Comparison of ENCODE assay signal across 41 mouse cellular contexts in genomic region chr14:54601601-54602000, GRCm38 (mm10). TPM values are rescaled to one million over a fixed set of nuclear protein-coding genes. Genes with fewer than 3 reads are reported as not detected.
"Had no signal": no experiment of that assay in that cellular context is flagged by ENCODE, and none has a peak within 500 bp of the region (broad histone marks: within the 10 kb centered on the region; RNA-seq: fewer than 3 reads in every experiment).

No protein-coding gene starts in this region.

- H3K4me2 ChIP-seq: heart, embryonic 12.5 days; hindbrain, embryonic 12.5 days; hindbrain, embryonic 14.5 days; intestine, embryonic 15.5 days; limb, embryonic 12.5 days had no signal

- H3K27ac ChIP-seq: gastrocnemius, adult 2 months; hindbrain, embryonic 12.5 days; left cerebral cortex, adult 2 months; limb, embryonic 10.5 days; limb, embryonic 12.5 days had no signal

- H3K27me3 ChIP-seq: heart, embryonic 12.5 days; hindbrain, embryonic 12.5 days; intestine, embryonic 15.5 days; limb, embryonic 12.5 days had no signal

- ATAC-seq: hindbrain, embryonic 16.5 days; inflammation-experienced regulatory T-cells, adult 6 months; intestine, embryonic 15.5 days; intestine, postnatal 0 days had no signal

- H3K9ac ChIP-seq: heart, embryonic 12.5 days; hindbrain, embryonic 12.5 days; hindbrain, embryonic 14.5 days; intestine, embryonic 15.5 days; limb, embryonic 12.5 days had no signal

- H3K36me3 ChIP-seq: intestine, embryonic 15.5 days had no signal

- H3K4me3 ChIP-seq: gastrocnemius, adult 2 months; heart, embryonic 10.5 days; heart, embryonic 12.5 days; hindbrain, embryonic 10.5 days; hindbrain, embryonic 12.5 days; intestine, embryonic 15.5 days; left cerebral cortex, adult 2 months; limb, embryonic 10.5 days; limb, embryonic 12.5 days had no signal

- H3K9me3 ChIP-seq: heart, embryonic 10.5 days; heart, embryonic 12.5 days; hindbrain, embryonic 10.5 days; hindbrain, embryonic 12.5 days; intestine, embryonic 15.5 days; limb, embryonic 10.5 days; limb, embryonic 12.5 days had no signal

- DNase-seq: gastrocnemius, adult 2 months; gastrocnemius, postnatal 10 days; gastrocnemius, postnatal 25 days; heart, adult 18-20 months; heart, postnatal 10 days; heart, postnatal 4 days; kidney, adult 18-20 months; kidney, adult 8-10 months; kidney, postnatal 10 days; kidney, postnatal 25 days had no signal

RNA-seq across cellular contexts. Expression of gene Psmb11, which starts 19.6 kb away (rescaled TPM):
- total RNA-seq: gastrocnemius, adult 2 months; gastrocnemius, postnatal 10 days; gastrocnemius, postnatal 25 days; gastrocnemius, postnatal 4 days; heart, adult 18-20 months; heart, adult 8-10 months; heart, postnatal 10 days; heart, postnatal 25 days; heart, postnatal 4 days; left cerebral cortex, adult 2 months; liver, adult 2 months had no signal
- polyA plus RNA-seq: heart, embryonic 10.5 days; heart, embryonic 12.5 days; heart, embryonic 14.5 days; hindbrain, embryonic 12.5 days; inflammation-experienced regulatory T-cells, adult 6 months; intestine, embryonic 15.5 days; intestine, postnatal 0 days; kidney, embryonic 14.5 days; large intestine, adult 2 months; liver, adult 2 months; liver, embryonic 16.5 days had no signal

RNA-seq across cellular contexts. Expression of gene Gm17606, which starts 39.2 kb away (rescaled TPM):
- total RNA-seq: gastrocnemius, adult 2 months; gastrocnemius, postnatal 10 days; gastrocnemius, postnatal 25 days; gastrocnemius, postnatal 4 days; granulocyte monocyte progenitor cell, adult 5-6 weeks; heart, adult 18-20 months; heart, adult 8-10 months; heart, postnatal 10 days; heart, postnatal 25 days; heart, postnatal 4 days; layer of hippocampus, adult 18-20 months; layer of hippocampus, adult 8-10 months; layer of hippocampus, postnatal 10 days; layer of hippocampus, postnatal 25 days; left cerebral cortex, adult 2 months; left cerebral cortex, postnatal 14 days; left cerebral cortex, postnatal 36 days; liver, adult 2 months had no signal
- polyA plus RNA-seq: frontal cortex, adult 2 months; heart, embryonic 10.5 days; heart, embryonic 12.5 days; heart, embryonic 14.5 days; heart, embryonic 16.5 days; hindbrain, embryonic 10.5 days; hindbrain, embryonic 12.5 days; hindbrain, embryonic 14.5 days; hindbrain, embryonic 16.5 days; inflammation-experienced regulatory T-cells, adult 6 months; intestine, embryonic 15.5 days; intestine, postnatal 0 days; kidney, embryonic 14.5 days; kidney, embryonic 16.5 days; large intestine, adult 2 months; limb, embryonic 10.5 days; limb, embryonic 12.5 days; limb, embryonic 14.5 days; liver, adult 2 months; liver, embryonic 16.5 days had no signal
